Mouse (Mus musculus) ES-E14 (cell line): ENCODE results near the gene Amdhd2.

Experiments
- CHD2 ChIP-seq: IDR thresholded peaks from 2 replicates; pipeline ENCODE4 v1.6.1; 2014; ENCODE audit warnings: mild to moderate bottlenecking, low read depth, low read length, inconsistent platforms
- HCFC1 ChIP-seq: IDR thresholded peaks from 2 replicates; pipeline ENCODE4 v1.6.1; 2012; ENCODE audit warnings: low read length, inconsistent platforms, borderline replicate concordance; ENCODE audit not compliant: insufficient read depth
- MAFK ChIP-seq: IDR thresholded peaks from 2 replicates; pipeline ENCODE4 v1.6.1; 2014; ENCODE audit warnings: mild to moderate bottlenecking, low read depth, low read length, inconsistent platforms; ENCODE audit not compliant: insufficient read depth
- ZC3H11A ChIP-seq: IDR thresholded peaks from 2 replicates; pipeline ENCODE4 v1.6.1; 2012; ENCODE audit warnings: low read depth, mild to moderate bottlenecking, inconsistent platforms, low read length, borderline replicate concordance
- ZNF384 ChIP-seq: IDR thresholded peaks from 2 replicates; pipeline ENCODE4 v1.6.1; 2012; ENCODE audit warnings: low read depth, low read length, inconsistent platforms

DNA sequence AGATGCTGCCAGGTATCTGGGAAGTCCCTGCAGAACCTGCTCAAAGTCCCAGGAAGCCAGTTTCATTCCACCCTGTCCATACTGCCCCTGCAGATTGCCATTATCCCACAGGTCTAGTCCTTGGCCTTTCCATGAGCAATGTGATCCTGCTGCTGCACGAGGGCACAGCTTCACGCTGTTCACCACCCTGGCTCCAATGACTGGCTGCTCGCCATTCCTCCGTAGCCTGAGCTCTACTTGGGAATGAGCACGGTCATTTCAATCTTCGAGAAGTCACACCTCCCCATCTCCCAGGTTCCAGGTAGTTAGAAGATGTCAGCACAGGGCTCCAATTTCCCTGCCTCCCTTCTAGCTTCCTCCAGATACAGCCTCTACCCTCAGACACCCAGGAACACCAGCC lies 6.4 kb downstream of the Amdhd2 start:
- TF ChIP-seq HCFC1 (no peak), CHD2 (no peak), MAFK (no peak), ZC3H11A (no peak), ZNF384 (no peak)
